Mouse (Mus musculus) megakaryocyte, embryonic 14.5 days (primary cell): ENCODE data around the gene Rap1a.

ENCODE experiments used
- FLI1 ChIP-seq: IDR thresholded peaks from 2 replicates; pipeline ENCODE4 v1.6.1; 2012; ENCODE audit warnings: low read length, inconsistent platforms, mixed read lengths
- GATA1 ChIP-seq: IDR thresholded peaks from 3 replicates; pipeline ENCODE4 v1.6.1; 2012; ENCODE audit warnings: mixed read lengths, low read length, inconsistent platforms, borderline replicate concordance

DNA sequence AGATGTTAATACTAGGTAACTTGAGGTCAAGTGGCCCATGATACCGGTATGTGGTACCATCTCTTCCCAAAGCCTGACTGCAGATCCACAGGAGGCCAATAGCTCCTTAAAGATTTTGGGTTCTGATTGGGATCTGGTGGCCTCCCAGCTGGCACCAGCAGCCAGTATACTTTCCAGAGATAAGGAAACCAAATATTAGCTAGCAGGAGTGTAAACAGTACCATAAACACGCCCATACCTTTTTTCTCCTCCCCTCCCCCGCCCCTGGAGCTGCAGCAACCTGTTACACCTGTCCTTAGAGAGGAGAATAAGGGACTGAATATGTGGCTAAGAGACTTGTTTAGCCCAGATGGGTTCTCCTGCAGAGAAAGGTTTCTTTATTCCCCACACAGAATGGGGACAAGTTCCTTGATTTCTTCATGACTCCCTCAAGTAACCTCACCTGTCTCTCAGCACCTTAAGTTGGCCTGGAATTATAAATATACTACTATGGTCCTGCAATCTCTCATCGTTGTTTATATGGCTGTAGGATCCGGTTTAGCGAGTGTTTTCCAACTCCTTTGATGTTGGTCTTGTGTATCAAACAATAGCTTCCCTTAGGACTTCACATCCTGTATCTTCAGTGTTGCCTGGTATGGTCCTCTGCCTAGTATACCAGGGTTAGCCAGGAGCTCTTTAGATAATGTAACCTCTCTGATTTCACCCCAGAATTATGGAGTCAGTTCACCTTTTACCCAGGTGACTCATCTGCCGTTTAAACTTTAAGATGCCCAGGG, 45.3 kb upstream of the Rap1a start:
- no peak for TF ChIP-seq GATA1
- no peak for TF ChIP-seq FLI1
